ENCODE assay signal across 23 mouse cellular contexts in genomic region chr12:119415900-119416299, GRCm38 (mm10).
"Had no signal": no experiment of that assay in that cellular context is flagged by ENCODE, and none has a peak within 500 bp of the region (broad histone marks: within the 10 kb centered on the region; RNA-seq: fewer than 3 reads in every experiment).

No protein-coding gene starts in this region.

- DNase-seq: kidney, adult 11 months; kidney, adult 8-10 months; kidney, postnatal 10 days; kidney, postnatal 36 days; layer of hippocampus, postnatal 36 days; left cerebral cortex, postnatal 4 days; lung, adult 2 months; lung, postnatal 14 days; lung, postnatal 4 days; retina, postnatal 1 day; right cerebral cortex, postnatal 25 days; spleen, adult 18-20 months; thymus, postnatal 25 days had no signal

- H3K36me3 ChIP-seq: intestine, embryonic 15.5 days; kidney, embryonic 15.5 days; limb, embryonic 12.5 days; limb, embryonic 15.5 days; midbrain, embryonic 10.5 days; midbrain, embryonic 13.5 days; neural tube, embryonic 13.5 days; stomach, embryonic 15.5 days had no signal

- ATAC-seq: intestine, embryonic 15.5 days; midbrain, embryonic 13.5 days; midbrain, embryonic 16.5 days had no signal

- H3K27ac ChIP-seq: intestine, embryonic 15.5 days; kidney, embryonic 15.5 days; limb, embryonic 12.5 days; limb, embryonic 15.5 days; midbrain, embryonic 10.5 days; midbrain, embryonic 13.5 days; neural tube, embryonic 13.5 days; stomach, embryonic 15.5 days had no signal

- H3K4me3 ChIP-seq: intestine, embryonic 15.5 days; kidney, embryonic 15.5 days; limb, embryonic 12.5 days; limb, embryonic 15.5 days; midbrain, embryonic 10.5 days; midbrain, embryonic 13.5 days; myocyte; neural tube, embryonic 13.5 days; stomach, embryonic 15.5 days had no signal

- H3K4me2 ChIP-seq: intestine, embryonic 15.5 days; kidney, embryonic 15.5 days; limb, embryonic 12.5 days; limb, embryonic 15.5 days; midbrain, embryonic 13.5 days; neural tube, embryonic 13.5 days; stomach, embryonic 15.5 days had no signal

- H3K4me1 ChIP-seq: intestine, embryonic 15.5 days; kidney, embryonic 15.5 days; limb, embryonic 12.5 days; limb, embryonic 15.5 days; midbrain, embryonic 10.5 days; midbrain, embryonic 13.5 days; neural tube, embryonic 13.5 days; stomach, embryonic 15.5 days had no signal

- H3K9me3 ChIP-seq: intestine, embryonic 15.5 days; kidney, embryonic 15.5 days; limb, embryonic 12.5 days; limb, embryonic 15.5 days; midbrain, embryonic 10.5 days; midbrain, embryonic 13.5 days; neural tube, embryonic 13.5 days; stomach, embryonic 15.5 days had no signal

- H3K27me3 ChIP-seq: intestine, embryonic 15.5 days; kidney, embryonic 15.5 days; limb, embryonic 12.5 days; limb, embryonic 15.5 days; midbrain, embryonic 13.5 days; neural tube, embryonic 13.5 days; stomach, embryonic 15.5 days had no signal

- H3K9ac ChIP-seq: intestine, embryonic 15.5 days; kidney, embryonic 15.5 days; limb, embryonic 12.5 days; limb, embryonic 15.5 days; midbrain, embryonic 13.5 days; neural tube, embryonic 13.5 days; stomach, embryonic 15.5 days had no signal
